Mouse (Mus musculus): ENCODE measurements around the gene Gtf2f2.
"Not testable (repeated sequence)": the region's sequence is repeated elsewhere in the genome, so short reads cannot be mapped to it uniquely, and the experiment has no call there.

Gene Gtf2f2

GRCm38 (mm10) chr14:75912665-75913064 is 98.0 kb downstream of the Gtf2f2 start:
- no peak for DNase-seq (ENCODE audit: low spot score)

GRCm38 (mm10) chr14:75911968-75912367 is 98.7 kb downstream of the Gtf2f2 start:
- DNase-seq (ENCODE audit: low spot score): no peak

- DNase-seq (ENCODE audit: low spot score): no peak
Observed at GRCm38 (mm10) chr14:75906931-75907330, 103.7 kb downstream of the Gtf2f2 start.

- DNase-seq (ENCODE audit: low spot score): no peak
Observed at GRCm38 (mm10) chr14:75904972-75905371, 105.7 kb downstream of the Gtf2f2 start.

GRCm38 (mm10) chr14:75903131-75903530 is 107.5 kb downstream of the Gtf2f2 start:
- DNase-seq (ENCODE audit: low spot score): no peak

- DNase-seq (ENCODE audit: low spot score): no peak
Observed at GRCm38 (mm10) chr14:75902013-75902412, 108.7 kb downstream of the Gtf2f2 start.

GRCm38 (mm10) chr14:75900793-75901499 is 109.7 kb downstream of the Gtf2f2 start:
- DNase-seq (ENCODE audit: low spot score): no peak

GRCm38 (mm10) chr14:75899566-75899965 is 111.1 kb downstream of the Gtf2f2 start:
- peak; percentile 93 for DNase-seq (ENCODE audit: low spot score)

- no peak for DNase-seq (ENCODE audit: low spot score)
Observed at GRCm38 (mm10) chr14:75892118-75892517, 118.5 kb downstream of the Gtf2f2 start.

- no peak for DNase-seq (ENCODE audit: low spot score)
Observed at GRCm38 (mm10) chr14:75883873-75884272, 126.8 kb downstream of the Gtf2f2 start.

- DNase-seq (ENCODE audit: low spot score): no peak
Observed at GRCm38 (mm10) chr14:75883330-75883729, 127.3 kb downstream of the Gtf2f2 start.

GRCm38 (mm10) chr14:75881856-75882255 is 128.8 kb downstream of the Gtf2f2 start:
- no peak for DNase-seq (ENCODE audit: low spot score)

- peak; percentile 40 for DNase-seq (ENCODE audit: low spot score)
Observed at GRCm38 (mm10) chr14:75878980-75879379, 131.7 kb downstream of the Gtf2f2 start.

- no peak for DNase-seq (ENCODE audit: low spot score)
Observed at GRCm38 (mm10) chr14:75877297-75877696, 133.4 kb downstream of the Gtf2f2 start.

GRCm38 (mm10) chr14:75876320-75877043 is 134.2 kb downstream of the Gtf2f2 start:
- peak; percentile 92 for DNase-seq (ENCODE audit: low spot score)

GRCm38 (mm10) chr14:75873612-75874011 is 137.1 kb downstream of the Gtf2f2 start:
- no peak for DNase-seq (ENCODE audit: low spot score)

GRCm38 (mm10) chr14:75871750-75872149 is 138.9 kb downstream of the Gtf2f2 start:
- DNase-seq (ENCODE audit: low spot score): no peak

- DNase-seq (ENCODE audit: low spot score): peak; percentile 76
Observed at GRCm38 (mm10) chr14:75871111-75871510, 139.6 kb downstream of the Gtf2f2 start.

GRCm38 (mm10) chr14:75870631-75871030 is 140.0 kb downstream of the Gtf2f2 start:
- peak; percentile 84 for DNase-seq (ENCODE audit: low spot score)

GRCm38 (mm10) chr14:75869769-75870363 is 140.8 kb downstream of the Gtf2f2 start:
- DNase-seq (ENCODE audit: low spot score): no peak

GRCm38 (mm10) chr14:75868028-75868427 is 142.6 kb downstream of the Gtf2f2 start:
- DNase-seq (ENCODE audit: low spot score): not testable (repeated sequence)

GRCm38 (mm10) chr14:75866706-75867333 is 143.8 kb downstream of the Gtf2f2 start:
- DNase-seq (ENCODE audit: low spot score): no peak
